Comparison of ENCODE assay signal across 14 mouse cellular contexts in the genomic region with DNA sequence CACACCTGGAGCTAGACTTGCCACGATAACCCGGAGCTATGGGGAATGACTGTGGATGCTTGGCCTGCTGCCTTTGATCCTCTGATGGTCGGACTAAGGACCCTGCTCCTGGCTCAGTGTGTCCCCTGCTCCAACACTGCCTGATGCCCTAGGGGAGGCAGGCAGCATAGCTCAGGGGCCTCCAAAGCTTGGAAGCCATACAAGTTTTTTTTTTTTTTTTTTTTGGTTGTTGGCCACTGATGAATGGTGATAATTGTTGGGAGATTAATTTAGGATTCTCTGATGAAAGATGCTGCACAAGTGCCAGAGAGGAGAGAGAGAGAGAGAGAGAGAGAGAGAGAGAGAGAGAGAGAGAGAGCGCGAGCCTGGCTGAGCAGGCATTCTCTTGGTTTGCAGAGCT.
"Had no signal": no experiment of that assay in that cellular context is flagged by ENCODE, and none has a peak within 500 bp of the region (broad histone marks: within the 10 kb centered on the region; RNA-seq: fewer than 3 reads in every experiment).

No protein-coding gene starts in this region.

- H3K4me3 ChIP-seq: kidney, embryonic 15.5 days; limb, embryonic 15.5 days; liver, embryonic 12.5 days; midbrain, embryonic 10.5 days; midbrain, embryonic 15.5 days; neural tube, embryonic 13.5 days had no signal

- H3K9me3 ChIP-seq: kidney, embryonic 15.5 days; limb, embryonic 15.5 days; liver, embryonic 12.5 days; midbrain, embryonic 10.5 days; midbrain, embryonic 15.5 days; neural tube, embryonic 13.5 days had no signal

- H3K27ac ChIP-seq: kidney, embryonic 15.5 days; limb, embryonic 15.5 days; liver, embryonic 12.5 days; midbrain, embryonic 10.5 days; midbrain, embryonic 15.5 days; neural tube, embryonic 13.5 days; stomach, postnatal 0 days had no signal

- ATAC-seq: liver, embryonic 12.5 days; midbrain, embryonic 15.5 days had no signal

- DNase-seq: kidney, postnatal 14 days; lung, embryonic 14.5 days; lung, postnatal 10 days; lung, postnatal 4 days; right cerebral cortex, adult 18-20 months; right cerebral cortex, postnatal 25 days; thymus, postnatal 4 days had no signal

- H3K9ac ChIP-seq: kidney, embryonic 15.5 days; limb, embryonic 15.5 days; liver, embryonic 12.5 days; lung, embryonic 14.5 days; midbrain, embryonic 15.5 days; neural tube, embryonic 13.5 days had no signal

- H3K4me2 ChIP-seq: kidney, embryonic 15.5 days; limb, embryonic 15.5 days; liver, embryonic 12.5 days; lung, embryonic 14.5 days; midbrain, embryonic 15.5 days; neural tube, embryonic 13.5 days had no signal

- H3K36me3 ChIP-seq: kidney, embryonic 15.5 days; limb, embryonic 15.5 days; liver, embryonic 12.5 days; midbrain, embryonic 10.5 days; midbrain, embryonic 15.5 days; neural tube, embryonic 13.5 days had no signal

- H3K4me1 ChIP-seq: liver, embryonic 12.5 days had no signal
